In the genomic region with DNA sequence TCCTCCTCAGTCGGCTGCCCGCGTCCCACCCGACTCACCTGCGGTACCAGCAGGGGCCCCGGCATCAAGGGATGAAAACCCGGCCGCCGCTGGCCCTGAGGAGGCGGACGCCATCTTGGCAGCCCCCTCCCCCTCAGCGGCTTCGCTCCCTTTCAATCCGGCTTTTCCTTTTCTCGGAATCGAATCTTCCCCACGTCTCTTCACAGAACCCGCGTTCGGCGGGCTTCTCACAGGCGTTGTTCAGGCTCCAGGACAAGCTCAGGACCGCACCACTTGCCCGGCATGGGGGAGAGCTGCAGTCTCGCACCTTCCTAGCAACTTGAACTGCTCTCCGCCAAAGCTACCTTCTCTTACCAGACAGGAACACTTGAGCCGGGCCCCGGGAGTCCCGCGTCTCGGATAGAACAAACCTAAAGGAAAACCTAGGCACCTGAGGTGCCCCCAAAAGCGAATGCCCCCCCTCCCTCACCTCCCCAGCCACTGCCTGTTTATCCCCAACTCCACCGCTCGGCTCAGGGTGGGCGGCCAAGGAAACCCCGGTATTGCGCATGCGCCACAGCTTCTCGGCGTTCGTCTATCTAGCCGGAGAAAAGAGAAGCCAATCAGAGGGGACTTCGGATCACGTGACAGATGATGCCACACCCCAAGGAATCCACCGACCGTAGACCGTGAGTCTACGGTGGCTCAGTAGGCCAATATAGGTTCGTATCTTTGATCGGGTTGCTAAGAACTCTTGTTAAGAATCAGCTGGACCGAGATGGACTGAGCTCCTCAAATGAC, we compare ENCODE assay signal across 8 mouse cellular contexts. TPM values are rescaled to one million over a fixed set of nuclear protein-coding genes. Genes with fewer than 3 reads are reported as not detected.
DNase-seq lines count a peak whose midpoint lies in the region; ATAC-seq lines count a peak whose summit lies in the region.

A gene (minus strand): TSS at position 593 of the 780 bp plus-strand sequence.

- no peaks in the 10 kb centered on the region for H3K27me3 ChIP-seq in hindbrain, embryonic 12.5 days

- peak within 1 kb of the TSS; percentile 80 for H3K4me3 ChIP-seq in hindbrain, embryonic 12.5 days

- H3K9me3 ChIP-seq in hindbrain, embryonic 12.5 days (replicated peaks), result no peaks in the 10 kb centered on the region

- H3K36me3 ChIP-seq in hindbrain, embryonic 12.5 days, result peaks cover 3% of the 10 kb centered on the region; the same call in 1 of the 2 replicates

- DNase-seq in NIH3T3 (ENCODE audit: low read depth), result peak; percentile 99
- DNase-seq in cerebellum, postnatal 10 days, result peak; percentile 99
- DNase-seq in frontal cortex, postnatal 10 days (ENCODE audit: low spot score in 2 of 2), result peak; percentile 96 to 97
- peak; percentile 96 to 99 for DNase-seq in layer of hippocampus, postnatal 14 days (ENCODE audit: low spot score in 2 of 2)
- peak; percentile 96 for DNase-seq in lung, postnatal 14 days
- DNase-seq in retina, adult 2 months (ENCODE audit: low read depth, low spot score), result peak; percentile 98
- peak; percentile 94 to 97 for DNase-seq in thymus, postnatal 36 days

- peak within 1 kb of the TSS; percentile 67 for H3K4me2 ChIP-seq in hindbrain, embryonic 12.5 days (replicated peaks)

- WGBS in hindbrain, embryonic 12.5 days, result under 1% methylated on average over 51 of the region's 51 CpGs

- ATAC-seq in hindbrain, embryonic 12.5 days (ENCODE audit: low FRiP score), result peak; percentile 93

- H3K9ac ChIP-seq in hindbrain, embryonic 12.5 days, result peak within 1 kb of the TSS; percentile 91

- H3K4me1 ChIP-seq in hindbrain, embryonic 12.5 days, result peaks cover 7% of the 10 kb centered on the region

- H3K27ac ChIP-seq in hindbrain, embryonic 12.5 days, result peak within 1 kb of the TSS; percentile 79

RNA-seq across cellular contexts. Expression of the gene that starts here (rescaled TPM):
- 20.4 and 21.5 TPM in 2 replicates for polyA plus RNA-seq in hindbrain, embryonic 12.5 days (2016; fragmentation: Nextera tagmentation; extraction: Ambion mirVana)
- 10 to 100 TPM; 46.3 to 51.5 TPM for total RNA-seq in layer of hippocampus, postnatal 14 days (2021)

Comparison
In these comparisons a context has a peak if more than half of its experiments do, and no peak if none do; other contexts are left out.
1. Peak in every context shown above with its lines: DNase-seq, ATAC-seq, H3K4me3 ChIP-seq and H3K27ac ChIP-seq.